Mouse (Mus musculus) splenic B cell, adult 2 months (primary cell): ENCODE measurements around the gene Ntrk2.

Source experiments
- DNase-seq: peaks from one replicate; pipeline ENCODE4 v3.0.0-alpha.2; 2011; ENCODE audit warnings: low read depth, low spot score
- H3K27me3 ChIP-seq: 2 replicates; pipeline ENCODE4 v1.6.1; 2012; ENCODE audit warnings: mild to moderate bottlenecking, low read length, moderate library complexity, mixed read lengths; ENCODE audit not compliant: control insufficient read depth, poor library complexity, insufficient read depth, severe bottlenecking
- H3K36me3 ChIP-seq: 2 replicates; pipeline ENCODE4 v1.6.1; 2012; ENCODE audit warnings: mild to moderate bottlenecking, low read length, moderate library complexity, mixed read lengths; ENCODE audit not compliant: control insufficient read depth, poor library complexity, insufficient read depth, severe bottlenecking

Ntrk2 gene

DNA sequence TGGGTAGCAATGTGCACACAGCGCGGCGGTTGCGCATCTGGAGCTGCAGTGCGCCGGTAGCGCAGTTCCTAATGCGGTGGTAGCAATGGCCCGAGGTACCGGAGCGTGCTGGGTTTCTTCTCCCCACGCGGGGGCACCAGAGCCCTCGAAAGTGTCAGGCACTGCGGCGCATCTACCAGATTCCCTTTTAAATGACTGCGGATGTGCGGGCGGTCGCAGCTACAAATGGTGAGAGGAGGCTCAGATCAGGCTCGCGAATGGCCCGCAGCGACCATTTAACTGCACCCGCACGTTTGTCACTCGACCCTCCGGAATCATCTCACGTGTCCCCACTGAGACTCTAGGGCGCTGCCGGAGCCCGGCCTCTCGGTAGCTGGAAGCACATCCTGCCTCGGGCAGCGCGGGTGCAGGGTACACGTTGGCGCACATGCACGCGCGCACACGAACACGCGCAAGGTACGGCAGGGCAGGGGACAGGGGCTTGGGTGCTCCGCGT is at the start of gene Ntrk2:
Ntrk2 (plus strand) TSS at position 173 of the 496 bp plus-strand sequence.
- DNase-seq, result no peak
- Histone ChIP-seq H3K36me3 (no peaks in the 10 kb centered on the region), H3K27me3 (no peaks in the 10 kb centered on the region)

DNA sequence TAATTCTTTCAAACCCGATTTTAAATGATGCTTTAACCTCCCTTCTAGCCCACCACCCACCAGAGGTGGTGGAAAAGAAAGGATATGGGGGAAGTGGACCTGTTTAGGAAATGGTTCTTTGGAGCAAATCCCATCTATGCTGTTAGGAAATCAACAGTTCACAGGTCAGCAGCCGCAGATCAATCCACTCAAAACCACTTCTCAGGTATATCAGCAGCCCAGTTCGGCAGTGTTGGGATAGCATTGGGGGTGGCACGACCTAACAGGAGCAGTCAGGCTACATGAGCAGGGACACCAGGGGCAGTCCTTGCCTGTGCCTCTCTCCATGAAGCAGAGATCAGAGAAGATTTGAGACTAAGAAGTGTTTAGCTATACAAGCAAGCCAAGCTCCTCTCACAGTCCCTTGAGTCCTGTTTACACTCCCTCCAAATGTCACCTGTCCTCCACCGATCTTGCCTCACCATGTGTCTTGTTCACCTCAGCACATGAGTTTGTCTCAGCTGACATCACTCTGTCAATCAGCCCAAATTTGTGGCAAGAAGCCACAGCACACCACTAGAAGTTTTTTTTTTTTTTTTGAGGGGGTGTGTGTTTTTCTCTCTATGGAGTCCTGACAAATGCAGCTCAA is 45.3 kb upstream of the Ntrk2 start:
- Histone ChIP-seq H3K36me3 (no peaks in the 10 kb centered on the region), H3K27me3 (no peaks in the 10 kb centered on the region)
- no peak for DNase-seq

DNA sequence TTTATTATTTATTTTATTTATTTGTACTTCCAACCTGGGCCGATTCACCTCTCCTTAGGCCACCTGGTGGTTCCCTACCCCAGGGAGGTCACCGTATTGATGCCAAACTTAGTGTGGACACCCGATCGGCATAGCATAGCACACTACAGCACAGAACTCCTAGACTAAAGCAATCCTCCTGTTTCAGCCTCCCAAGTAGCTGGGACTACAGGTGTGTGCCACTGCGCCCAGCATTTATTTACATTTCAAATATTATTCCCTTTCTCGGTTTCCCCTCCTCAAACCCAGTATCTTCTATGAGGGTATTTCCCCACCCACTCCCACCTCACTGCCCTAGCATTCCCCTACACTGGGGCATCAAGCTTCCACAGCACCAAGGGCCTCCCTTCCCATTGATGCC is 38.1 kb upstream of the Ntrk2 start:
- no peaks in the 10 kb centered on the region for H3K36me3 ChIP-seq
- H3K27me3 ChIP-seq, result no peaks in the 10 kb centered on the region
- no peak for DNase-seq

DNA sequence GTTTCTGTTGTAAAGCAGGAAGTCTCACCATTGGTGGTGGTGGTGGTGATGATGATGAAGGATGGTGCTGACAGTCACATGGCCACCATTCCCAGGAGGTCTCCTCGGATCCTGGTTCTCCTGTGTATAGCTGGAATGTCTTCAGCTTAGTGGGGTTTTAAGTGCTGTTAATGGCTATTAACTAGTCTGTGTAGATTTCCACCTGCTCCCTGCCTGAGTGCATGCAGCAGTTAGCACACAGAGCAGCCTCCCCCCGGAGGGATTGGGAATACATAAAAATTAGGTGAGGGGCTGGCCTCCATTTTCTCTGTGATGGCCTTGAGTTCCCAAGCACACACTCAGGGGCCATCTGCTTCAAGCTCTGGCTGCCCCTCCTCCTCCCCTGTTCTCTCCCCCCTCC is 36.9 kb upstream of the Ntrk2 start:
- no peak for DNase-seq
- H3K36me3 ChIP-seq, result no peaks in the 10 kb centered on the region
- H3K27me3 ChIP-seq, result no peaks in the 10 kb centered on the region

DNA sequence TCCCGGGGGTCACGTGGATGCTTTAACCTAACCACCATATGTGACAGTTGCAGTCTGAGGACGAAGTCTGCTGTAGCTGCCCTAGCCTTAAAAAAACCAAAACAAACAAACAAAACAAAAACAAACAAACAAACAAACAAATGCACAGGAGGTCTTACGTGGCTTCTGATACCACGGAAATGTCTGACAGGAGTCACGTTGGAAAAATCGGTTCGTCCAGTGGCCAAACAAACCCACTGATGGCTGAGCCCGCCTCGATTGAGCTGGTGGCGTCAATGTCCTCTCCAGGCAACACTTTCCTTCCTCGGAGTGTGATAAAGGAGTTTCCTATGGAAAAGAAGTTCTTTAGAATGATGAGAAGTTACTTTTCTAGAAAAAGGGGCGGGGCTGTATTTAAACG is 27.1 kb upstream of the Ntrk2 start:
- H3K27me3 ChIP-seq, result no peaks in the 10 kb centered on the region
- no peak for DNase-seq
- no peaks in the 10 kb centered on the region for H3K36me3 ChIP-seq

DNA sequence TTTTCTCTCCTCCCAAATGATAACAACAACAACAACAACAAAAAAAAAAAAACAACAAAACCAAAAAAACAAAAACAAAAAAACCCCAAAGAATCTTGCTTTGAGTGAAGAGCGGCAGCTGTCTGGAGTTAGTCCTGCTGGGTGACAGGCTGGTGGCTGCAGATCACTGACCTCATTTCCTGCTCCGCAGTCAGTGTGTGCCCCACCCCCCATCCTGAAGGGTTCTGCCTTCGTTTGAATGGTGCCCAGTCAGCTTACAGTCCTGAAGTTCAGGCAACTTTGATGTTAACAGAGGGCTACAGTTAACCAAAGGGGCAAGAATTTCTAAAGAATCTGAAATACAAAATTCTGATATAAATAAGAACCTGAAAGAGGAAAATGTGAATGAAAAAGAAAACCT is 19.9 kb upstream of the Ntrk2 start:
- no peak for DNase-seq
- Histone ChIP-seq H3K27me3 (no peaks in the 10 kb centered on the region), H3K36me3 (no peaks in the 10 kb centered on the region)

DNA sequence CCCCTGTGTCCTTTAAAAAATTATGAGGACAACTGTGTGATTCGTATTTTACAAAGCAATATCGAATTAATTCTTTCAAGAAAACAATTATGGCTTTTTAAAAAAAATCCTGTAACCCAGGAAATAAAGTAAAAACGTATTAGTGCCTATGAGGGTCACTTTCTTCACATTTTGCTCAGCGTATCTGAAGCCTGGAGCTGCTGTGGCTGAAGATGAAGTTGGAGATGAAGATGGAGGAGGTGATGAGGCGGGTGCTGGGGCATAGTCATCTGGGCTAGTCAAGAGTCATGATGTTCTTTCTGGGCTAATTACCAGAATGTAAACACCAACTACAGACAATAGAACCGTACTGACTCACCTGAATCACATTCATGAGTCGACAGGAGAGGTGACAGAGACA is 15.6 kb upstream of the Ntrk2 start:
- Histone ChIP-seq H3K27me3 (no peaks in the 10 kb centered on the region), H3K36me3 (no peaks in the 10 kb centered on the region)
- DNase-seq, result no peak

DNA sequence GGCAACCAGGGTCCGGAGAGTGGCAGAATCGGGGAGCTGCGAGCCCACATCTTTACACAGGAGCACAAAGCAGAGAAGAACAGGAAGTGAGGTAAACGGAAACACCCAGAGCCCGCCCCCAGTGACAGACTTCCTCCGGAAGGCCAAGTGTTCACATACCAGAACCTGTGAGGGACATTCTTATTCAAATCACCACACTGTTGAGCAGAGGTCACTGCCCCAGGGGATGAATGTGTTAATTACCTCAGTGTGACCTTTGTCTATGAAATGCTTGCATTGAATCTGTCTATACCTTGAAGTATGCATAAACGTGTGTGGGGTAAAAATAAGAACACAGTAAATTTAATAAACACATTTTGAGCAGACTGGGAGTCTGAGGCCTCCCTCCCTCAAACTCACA is 9.0 kb upstream of the Ntrk2 start:
- no peak for DNase-seq
- Histone ChIP-seq H3K36me3 (no peaks in the 10 kb centered on the region), H3K27me3 (no peaks in the 10 kb centered on the region)

DNA sequence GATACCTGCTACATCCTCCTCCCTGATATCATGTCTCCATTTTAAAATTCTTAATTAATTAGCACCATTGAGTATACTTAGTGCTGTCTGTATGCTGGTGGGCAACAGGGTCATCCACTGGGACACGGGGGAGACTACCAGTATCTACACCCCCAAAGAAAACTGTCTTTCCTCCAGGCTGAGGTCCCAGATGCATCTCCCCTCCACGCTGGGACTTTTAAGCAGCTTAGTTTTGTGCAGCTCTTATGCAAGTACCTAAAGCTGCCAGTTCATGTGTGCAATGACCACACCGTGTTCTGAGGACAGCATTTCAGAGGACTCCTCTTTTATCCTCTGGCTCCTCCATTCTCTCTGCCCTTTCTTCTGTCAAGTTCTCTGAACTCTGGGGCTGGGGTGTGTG is 5.1 kb upstream of the Ntrk2 start:
- Histone ChIP-seq H3K27me3 (no peaks in the 10 kb centered on the region), H3K36me3 (no peaks in the 10 kb centered on the region)
- no peak for DNase-seq

DNA sequence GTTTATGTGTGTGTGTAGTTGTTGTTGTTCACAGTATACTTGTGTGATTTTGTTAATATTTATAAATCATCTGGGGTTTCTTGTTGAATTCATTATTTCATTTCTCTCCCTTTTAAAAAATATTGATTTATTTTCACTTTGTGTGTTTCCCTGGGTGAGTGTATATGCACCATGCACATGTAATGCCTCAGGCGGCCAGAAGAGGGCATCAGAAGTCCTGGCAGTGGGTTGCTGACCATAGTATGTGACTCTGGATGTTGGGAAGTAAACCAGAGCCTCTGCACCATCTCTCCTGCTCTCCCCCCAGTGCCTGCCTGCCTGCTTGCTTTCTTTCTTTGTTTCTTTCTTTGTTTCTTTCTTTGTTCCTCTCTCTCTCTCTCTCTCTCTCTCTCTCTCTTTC is 2.5 kb upstream of the Ntrk2 start:
- H3K27me3 ChIP-seq, result no peaks in the 10 kb centered on the region
- DNase-seq, result no peak
- no peaks in the 10 kb centered on the region for H3K36me3 ChIP-seq

DNA sequence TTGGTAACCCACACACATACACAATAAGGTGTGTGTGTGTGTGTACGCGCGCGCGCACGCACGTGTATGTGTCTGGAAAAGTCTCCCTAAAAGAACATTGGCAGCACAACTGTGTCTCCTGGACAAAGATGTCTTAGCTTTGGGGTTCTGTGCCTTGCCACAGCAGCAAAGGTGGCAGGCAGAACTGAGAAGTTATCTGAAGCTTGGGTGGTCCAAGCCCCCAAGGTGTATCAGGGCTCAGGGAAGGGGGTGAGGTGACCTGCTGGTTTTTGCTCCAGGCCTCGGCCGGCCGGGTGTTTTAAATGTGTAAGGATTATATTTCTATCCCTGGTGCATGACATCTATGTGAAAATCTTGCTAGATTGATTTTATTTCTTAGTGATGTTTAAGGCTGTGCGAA is 536 bp upstream of the Ntrk2 start:
- Histone ChIP-seq H3K36me3 (no peaks in the 10 kb centered on the region), H3K27me3 (no peaks in the 10 kb centered on the region)
- DNase-seq, result no peak

DNA sequence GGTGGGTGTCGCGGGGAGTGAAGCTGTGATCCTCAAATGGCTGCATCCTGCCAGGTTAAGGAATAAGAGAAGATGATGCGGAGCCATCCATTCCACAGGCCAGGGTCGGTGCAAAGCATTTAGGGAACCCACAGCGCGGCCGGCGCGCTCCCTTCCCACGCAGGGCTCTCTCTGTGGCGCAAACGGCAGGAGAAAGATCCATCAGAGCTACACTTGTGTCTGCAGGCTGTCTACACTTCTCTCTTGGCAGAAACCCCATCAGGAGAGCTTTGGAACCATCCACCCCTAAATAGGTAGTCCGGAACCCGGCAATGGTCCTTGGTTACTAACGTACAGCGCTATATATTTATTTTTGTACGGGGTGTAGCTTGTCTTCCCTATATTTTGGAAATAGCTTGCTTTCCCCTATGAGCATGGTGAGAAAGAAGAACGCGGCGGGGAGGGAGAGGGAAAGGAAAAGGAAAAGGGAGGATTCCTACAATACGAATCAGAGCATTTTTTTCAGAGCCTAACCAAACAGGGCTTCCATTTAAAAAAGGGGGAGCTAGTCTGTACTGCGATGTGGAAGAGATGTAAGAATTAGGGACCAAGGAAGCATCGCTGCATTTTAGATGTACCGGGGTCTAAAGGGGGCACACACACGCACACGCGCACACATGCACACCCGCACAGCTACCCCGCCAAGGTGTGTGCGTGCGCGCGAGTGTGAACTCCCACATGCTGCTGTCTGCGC is 693 bp downstream of the Ntrk2 start:
- no peak for DNase-seq

DNA sequence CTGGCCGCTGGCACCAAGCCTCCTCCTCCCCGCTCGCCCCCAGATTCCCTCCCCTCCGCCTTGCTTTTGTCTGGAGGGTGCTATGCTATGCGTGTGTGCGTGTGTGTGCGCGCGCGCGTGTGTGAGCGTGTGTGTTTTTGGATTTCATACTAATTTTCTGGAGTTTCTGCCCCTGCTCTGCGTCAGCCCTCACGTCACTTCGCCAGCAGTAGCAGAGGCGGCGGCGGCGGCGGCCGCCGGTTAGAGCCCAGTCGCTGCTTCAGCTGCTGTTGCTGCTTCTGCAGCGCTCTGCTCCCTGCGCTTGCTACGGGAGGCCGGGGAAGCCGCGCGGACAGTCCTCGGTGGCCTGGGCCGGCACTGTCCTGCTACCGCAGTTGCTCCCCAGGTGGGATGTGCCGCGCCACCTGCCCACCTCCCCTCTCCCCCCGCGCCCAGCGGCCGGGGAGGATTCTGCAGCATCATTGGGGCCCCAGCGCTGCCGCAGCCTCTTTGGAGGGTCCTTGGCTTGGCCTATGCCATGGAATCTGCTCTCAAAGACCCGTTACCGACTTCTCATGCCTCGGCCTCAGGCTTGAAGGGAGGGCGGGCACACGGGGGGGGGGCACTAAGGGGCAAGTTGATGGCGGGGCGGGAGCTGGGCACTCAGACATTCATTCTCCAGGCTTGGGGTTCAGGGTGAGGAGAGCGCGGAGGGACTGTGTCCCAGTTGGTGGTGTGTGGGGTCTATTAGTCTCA is 1.4 kb downstream of the Ntrk2 start:
- Histone ChIP-seq H3K27me3 (no peaks in the 10 kb centered on the region), H3K36me3 (no peaks in the 10 kb centered on the region)
- DNase-seq, result no peak

More for the DNA sequence above, 693 bp downstream of the Ntrk2 start:
- H3K36me3 ChIP-seq, result no peaks in the 10 kb centered on the region
- no peaks in the 10 kb centered on the region for H3K27me3 ChIP-seq

DNA sequence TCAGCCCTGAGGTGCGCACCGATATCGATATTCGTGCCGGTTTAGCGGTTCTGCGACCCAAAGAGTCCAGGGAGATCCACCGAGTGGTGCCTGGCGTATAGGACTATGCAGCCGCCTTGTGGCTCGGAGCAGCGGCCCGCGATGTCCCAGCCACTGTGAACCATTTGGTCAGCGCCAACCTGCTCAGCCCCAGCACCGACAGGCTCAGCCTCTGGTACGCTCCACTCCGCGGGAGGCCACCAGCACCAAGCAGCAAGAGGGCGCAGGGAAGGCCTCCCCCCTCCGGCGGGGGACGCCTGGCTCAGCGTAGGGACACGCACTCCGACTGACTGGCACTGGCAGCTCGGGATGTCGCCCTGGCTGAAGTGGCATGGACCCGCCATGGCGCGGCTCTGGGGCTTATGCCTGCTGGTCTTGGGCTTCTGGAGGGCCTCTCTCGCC is 2.0 kb downstream of the Ntrk2 start:
- H3K27me3 ChIP-seq, result no peaks in the 10 kb centered on the region
- H3K36me3 ChIP-seq, result no peaks in the 10 kb centered on the region
- DNase-seq, result no peak

DNA sequence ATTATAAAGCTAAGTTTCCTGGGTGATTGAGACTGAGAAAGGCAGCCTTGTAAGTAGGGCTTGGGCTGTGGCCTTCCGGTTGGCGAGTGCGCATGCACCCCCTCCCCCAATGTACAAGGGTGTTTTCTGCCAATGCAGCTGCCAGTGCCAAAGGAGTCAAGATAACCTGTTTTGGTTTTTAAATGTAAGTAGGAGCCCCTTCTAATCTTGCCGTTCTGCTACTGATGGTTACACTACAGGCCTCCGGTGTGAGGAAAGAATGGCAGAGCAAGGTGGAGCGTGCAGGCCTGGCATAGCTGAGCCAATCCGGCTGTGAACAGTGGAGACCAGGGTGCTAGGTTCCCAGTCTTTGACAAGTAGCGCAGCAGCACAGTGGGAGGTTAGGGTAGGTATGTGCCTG is 3.6 kb downstream of the Ntrk2 start:
- no peak for DNase-seq
- no peaks in the 10 kb centered on the region for H3K27me3 ChIP-seq
- no peaks in the 10 kb centered on the region for H3K36me3 ChIP-seq
